10 mouse cellular contexts compared by ENCODE assay signal in the genomic region with DNA sequence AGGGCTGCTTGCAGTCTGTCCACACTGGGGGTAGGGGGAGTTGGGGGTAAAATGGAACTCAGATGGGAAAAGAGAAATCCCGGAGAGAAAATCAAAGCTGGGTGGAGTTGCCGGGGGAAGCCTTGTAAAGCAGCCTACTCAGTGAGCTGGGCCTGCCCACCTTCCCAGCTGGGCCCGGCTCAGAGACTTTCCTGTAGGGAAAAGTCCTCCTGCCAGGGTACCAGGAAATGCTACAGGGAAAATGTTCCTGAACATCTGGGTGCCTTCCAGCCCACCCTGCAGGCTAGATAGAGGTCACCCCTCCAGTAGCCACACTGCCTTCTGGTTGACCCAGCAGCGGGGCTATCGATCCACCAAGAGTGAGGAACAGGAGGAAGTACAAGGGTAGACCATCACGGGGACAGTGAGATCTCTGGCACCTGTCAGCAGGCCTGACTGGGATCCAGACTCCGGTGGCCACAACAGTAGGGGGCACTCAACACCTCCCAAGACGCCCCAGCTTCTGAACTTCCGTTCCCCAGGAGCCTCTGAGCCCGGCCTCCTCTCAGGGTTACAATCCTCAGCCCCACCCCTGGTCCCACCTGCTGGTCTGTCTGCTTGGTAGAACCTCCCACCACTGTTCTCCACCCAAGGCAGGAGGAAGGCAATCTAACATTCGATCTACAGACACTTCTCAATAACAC. TPM values are rescaled to one million over a fixed set of nuclear protein-coding genes. Genes with fewer than 3 reads are reported as not detected.
DNase-seq lines count a peak whose midpoint lies in the region; ATAC-seq lines count a peak whose summit lies in the region.
"Had no signal": no experiment of that assay in that cellular context is flagged by ENCODE, and none has a peak within 500 bp of the region (broad histone marks: within the 10 kb centered on the region; RNA-seq: fewer than 3 reads in every experiment).

No protein-coding gene starts in this region.

- peak overlapping the region; percentile 34; the same call in 1 of the 2 replicates for H3K9ac ChIP-seq in heart, embryonic 11.5 days (ENCODE audit: low read depth, low read length)
- no peak overlapping the region for H3K9ac ChIP-seq in embryonic facial prominence, embryonic 15.5 days
- H3K9ac ChIP-seq: embryonic facial prominence, embryonic 12.5 days; heart, embryonic 15.5 days had no signal

- no peak for DNase-seq in heart, postnatal 25 days (ENCODE audit: low spot score)
- DNase-seq in CD4-positive helper T cell, adult 2 months (ENCODE audit: low read depth, low spot score) = peak; percentile 51
- peak; percentile 61 for DNase-seq in lung, postnatal 36 days
- DNase-seq in testis, postnatal 10 days (ENCODE audit: low spot score) = no peak
- DNase-seq in adrenal gland, postnatal 10 days = no peak
- no peak for DNase-seq in kidney, adult 8-10 months

- no peaks in the 10 kb centered on the region for H3K36me3 ChIP-seq in heart, embryonic 11.5 days (ENCODE audit: control insufficient read depth, insufficient read depth, low read length)
- H3K36me3 ChIP-seq in embryonic facial prominence, embryonic 15.5 days = no peaks in the 10 kb centered on the region
- H3K36me3 ChIP-seq: embryonic facial prominence, embryonic 12.5 days had no signal

- H3K4me2 ChIP-seq in heart, embryonic 11.5 days = no peak overlapping the region
- H3K4me2 ChIP-seq in embryonic facial prominence, embryonic 15.5 days (replicated peaks) = no peak overlapping the region
- H3K4me2 ChIP-seq: embryonic facial prominence, embryonic 12.5 days; heart, embryonic 15.5 days had no signal

- no peak for ATAC-seq in heart, embryonic 11.5 days (replicated peaks; ENCODE audit: insufficient number of reproducible peaks, low FRiP score, low TSS enrichment)
- ATAC-seq in embryonic facial prominence, embryonic 15.5 days (ENCODE audit: insufficient number of reproducible peaks, low FRiP score, low TSS enrichment, low read depth) = no peak

- WGBS in heart, embryonic 11.5 days (ENCODE audit: insufficient replicate concordance) = 64% methylated on average over 11 of the region's 11 CpGs
- WGBS in embryonic facial prominence, embryonic 15.5 days = 54% methylated on average over 11 of the region's 11 CpGs

- H3K27me3 ChIP-seq in heart, embryonic 11.5 days (ENCODE audit: control insufficient read depth, insufficient read depth, low read length) = no peaks in the 10 kb centered on the region
- H3K27me3 ChIP-seq in embryonic facial prominence, embryonic 15.5 days = no peaks in the 10 kb centered on the region
- H3K27me3 ChIP-seq: embryonic facial prominence, embryonic 12.5 days; heart, embryonic 15.5 days had no signal

- H3K9me3 ChIP-seq in heart, embryonic 11.5 days (replicated peaks; ENCODE audit: control insufficient read depth, low read length) = no peaks in the 10 kb centered on the region
- H3K9me3 ChIP-seq in embryonic facial prominence, embryonic 15.5 days (replicated peaks) = no peaks in the 10 kb centered on the region
- H3K9me3 ChIP-seq: embryonic facial prominence, embryonic 12.5 days; heart, embryonic 15.5 days had no signal

- intact Hi-C loops in heart, postnatal 25 days (cut with DNase I) = no loop called here

- H3K4me3 ChIP-seq in heart, embryonic 11.5 days (ENCODE audit: low read depth, low read length) = no peak overlapping the region
- no peak overlapping the region for H3K4me3 ChIP-seq in embryonic facial prominence, embryonic 15.5 days (replicated peaks)
- H3K4me3 ChIP-seq: embryonic facial prominence, embryonic 12.5 days; heart, embryonic 15.5 days had no signal

- H3K4me1 ChIP-seq in heart, embryonic 11.5 days (ENCODE audit: control insufficient read depth, insufficient read depth, low read length) = peaks cover 38% of the 10 kb centered on the region
- H3K4me1 ChIP-seq in embryonic facial prominence, embryonic 15.5 days = peaks cover 74% of the 10 kb centered on the region

- H3K27ac ChIP-seq in heart, embryonic 11.5 days (ENCODE audit: low read depth, low read length) = no peak overlapping the region
- 0 out of 2 replicates have a peak overlapping the region, but pooled peaks have one; percentile 17 for H3K27ac ChIP-seq in embryonic facial prominence, embryonic 15.5 days (replicated peaks)

RNA-seq across cellular contexts. Expression of a gene that starts 51.5 kb away (rescaled TPM):
- 6.9 and 10.1 TPM in 2 replicates for polyA plus RNA-seq in heart, embryonic 11.5 days (2014; fragmentation: Nextera tagmentation; extraction: Ambion mirVana)
- 10 to 100 TPM; 63.5 to 63.6 TPM for total RNA-seq in heart, postnatal 25 days (2021)
- polyA plus RNA-seq in embryonic facial prominence, embryonic 15.5 days (2015; fragmentation: Nextera tagmentation; extraction: Ambion mirVana) = 15.8 and 16.0 TPM in 2 replicates
- 100 to 1,000 TPM; 138 to 164 TPM for total RNA-seq in adrenal gland, postnatal 10 days (2021)

Comparison
In these comparisons a context has a peak if more than half of its experiments do, and no peak if none do; other contexts are left out.
1. DNase-seq: peak in CD4-positive helper T cell, adult 2 months (single experiment) and lung, postnatal 36 days (single experiment); none in heart, postnatal 25 days (single experiment), testis, postnatal 10 days (single experiment), adrenal gland, postnatal 10 days (single experiment) and kidney, adult 8-10 months (0 of 2).